Mouse (Mus musculus) lung, postnatal 14 days (tissue): ENCODE measurements around the gene Rex1bd.
"Not testable (repeated sequence)": the region's sequence is repeated elsewhere in the genome, so short reads cannot be mapped to it uniquely, and the experiment has no call there.

Experiments used
- DNase-seq: peaks from one replicate; pipeline ENCODE4 v3.0.0; 2021

The Rex1bd gene

GRCm38 (mm10) chr8:70528182-70528797 is 21.7 kb upstream of the Rex1bd start:
- no peak for DNase-seq

DNA sequence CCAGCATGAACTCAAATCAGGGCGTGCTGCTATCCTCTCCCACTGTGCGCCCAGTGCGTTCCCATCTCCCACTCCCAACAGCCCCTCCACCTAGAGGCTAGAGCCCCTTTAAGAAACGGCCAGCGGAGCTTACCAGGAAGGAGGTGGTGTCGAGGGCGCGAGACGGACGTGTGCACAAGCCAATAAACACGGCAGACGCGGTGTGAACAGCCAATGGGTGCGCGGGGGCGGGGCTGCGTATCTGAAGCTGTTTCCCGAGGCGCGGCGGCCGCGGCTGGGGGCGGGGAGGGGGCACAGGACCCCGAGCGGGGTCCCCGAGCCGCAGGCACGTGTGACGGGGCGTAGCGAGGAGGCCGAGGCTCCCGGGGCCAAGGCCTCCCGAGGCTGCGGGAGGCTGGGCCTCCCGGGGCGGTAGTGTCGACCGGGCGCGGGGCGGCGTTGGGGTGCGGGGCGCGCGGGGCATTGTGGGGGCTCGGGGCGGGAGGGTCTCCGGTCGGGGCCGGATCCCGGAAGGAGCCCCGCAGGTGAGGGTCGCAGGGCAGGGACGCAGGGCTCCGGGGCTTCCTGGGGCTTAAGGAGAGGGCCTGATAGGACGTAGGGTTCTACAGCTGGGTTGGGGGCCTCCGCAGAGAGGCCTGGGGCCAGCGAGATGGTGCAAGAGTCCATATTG is 21.1 kb upstream of the Rex1bd start, which contains the start of the genes Fkbp8 and Kxd1:
TSS of gene Fkbp8 (plus strand) at position 213 of the 670 bp plus-strand sequence.
TSS of gene Kxd1 (minus strand) at position 445 of the 670 bp plus-strand sequence.
- DNase-seq = peak; percentile 99

DNA sequence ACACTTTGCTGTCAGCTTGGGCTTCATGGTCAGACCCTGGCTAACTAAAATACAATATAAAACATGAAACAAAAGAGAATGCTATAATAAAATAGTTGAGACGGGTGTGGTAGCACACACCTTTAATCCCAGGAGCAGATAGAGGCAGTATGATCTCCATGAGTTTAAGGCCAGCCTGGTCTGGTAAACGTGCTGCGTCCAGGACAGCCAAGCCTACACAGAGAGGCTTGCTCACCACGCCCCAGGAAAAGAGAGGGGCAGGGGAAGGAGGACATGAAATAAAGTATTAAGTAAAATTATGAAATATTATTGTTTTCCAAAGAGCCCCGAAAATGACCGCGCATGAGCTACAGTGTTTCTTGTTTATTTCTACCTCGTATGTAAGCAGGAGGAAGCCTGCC is 20.6 kb upstream of the Rex1bd start:
- no peak for DNase-seq

GRCm38 (mm10) chr8:70522592-70523403 is 16.2 kb upstream of the Rex1bd start:
- peak; percentile 96 for DNase-seq

DNA sequence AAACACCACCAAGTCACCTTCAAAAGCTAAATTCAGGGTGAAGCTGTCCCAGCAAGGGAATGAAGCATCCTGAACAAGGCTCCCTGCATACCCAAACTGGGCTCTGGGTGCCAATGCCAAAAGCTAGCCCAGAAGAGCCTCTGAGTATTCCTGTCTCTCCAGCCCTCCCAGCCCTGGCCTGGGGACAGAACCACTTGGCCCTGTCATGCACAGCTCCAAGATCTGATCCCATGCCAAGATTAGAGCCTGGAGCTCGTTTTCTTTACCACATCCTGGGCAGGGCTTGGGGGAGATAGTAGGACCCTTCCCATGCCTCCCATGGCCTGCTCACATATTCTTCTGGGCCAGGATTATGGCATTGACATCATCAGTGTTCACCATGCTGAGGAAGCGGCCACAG is 13.1 kb upstream of the Rex1bd start:
- no peak for DNase-seq

DNA sequence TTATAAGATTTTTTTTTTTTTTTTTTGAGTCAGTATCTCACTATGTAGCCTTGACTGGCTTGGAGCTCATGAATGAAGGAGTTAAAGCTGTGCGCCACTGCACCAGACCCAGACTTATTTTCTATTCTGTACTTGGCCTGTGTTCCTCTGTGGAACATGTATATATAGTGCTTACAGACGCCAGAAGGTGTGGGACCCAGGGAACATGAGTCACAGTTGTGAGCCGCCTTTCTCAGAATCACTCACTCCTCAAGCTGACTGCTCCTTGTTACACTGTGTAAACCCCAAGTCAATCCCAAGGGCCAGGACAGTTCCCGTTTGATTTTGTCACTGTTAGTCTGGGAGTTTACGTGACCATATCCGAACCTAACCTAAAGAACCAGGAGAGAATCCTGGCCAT is 12.5 kb upstream of the Rex1bd start:
- no peak for DNase-seq

GRCm38 (mm10) chr8:70517940-70518643 is 11.5 kb upstream of the Rex1bd start:
- DNase-seq = no peak

DNA sequence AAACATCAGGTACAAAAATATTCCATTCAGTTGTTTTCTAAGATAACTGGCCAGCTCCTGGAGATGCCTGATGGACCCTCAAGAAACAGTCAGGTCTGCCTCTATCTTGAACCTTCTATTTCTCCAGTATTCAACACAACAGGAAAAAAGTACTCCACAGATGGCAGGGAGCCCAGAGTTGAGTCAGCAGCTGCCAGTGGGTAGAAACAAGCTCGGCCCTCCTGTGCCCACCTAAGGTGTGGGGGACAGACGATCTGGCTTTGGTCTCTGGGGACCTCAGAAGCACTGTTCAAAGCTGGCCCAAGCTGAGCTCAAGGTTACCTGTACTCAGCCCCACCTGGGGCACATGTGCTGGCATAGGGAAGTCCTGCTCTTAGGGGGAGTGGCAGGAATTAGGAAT is 6.9 kb upstream of the Rex1bd start:
- no peak for DNase-seq

DNA sequence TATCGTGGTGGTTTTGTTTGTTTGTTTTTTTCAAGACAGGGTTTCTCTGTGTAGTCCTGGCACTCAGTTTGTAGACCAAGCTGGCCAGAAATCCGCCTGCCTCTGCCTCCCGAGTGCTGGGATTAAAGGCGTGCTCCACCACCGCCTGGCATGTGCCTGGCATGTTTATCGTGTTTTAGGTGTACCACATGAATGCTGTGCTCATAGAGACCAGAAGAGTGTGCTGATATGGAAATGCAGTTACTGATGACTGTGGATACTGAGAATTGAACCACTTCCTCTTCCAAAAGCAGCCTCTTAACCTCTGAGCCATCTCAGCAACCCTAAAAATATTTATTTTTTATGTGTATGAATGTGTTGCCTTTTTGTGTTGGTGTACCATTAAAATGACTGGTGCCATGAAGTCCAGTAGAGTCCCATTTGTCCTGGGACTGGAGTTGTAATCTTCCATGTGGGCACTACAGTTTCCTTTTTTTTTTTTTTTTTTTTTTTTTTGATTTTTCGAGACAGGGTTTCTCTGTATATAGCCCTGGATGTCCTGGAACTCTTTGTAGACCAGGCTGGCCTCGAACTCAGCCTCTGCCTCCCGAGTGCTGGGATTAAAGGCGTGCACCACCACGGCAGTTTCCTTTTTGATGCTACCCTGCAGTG is 5.8 kb upstream of the Rex1bd start:
- no peak for DNase-seq

DNA sequence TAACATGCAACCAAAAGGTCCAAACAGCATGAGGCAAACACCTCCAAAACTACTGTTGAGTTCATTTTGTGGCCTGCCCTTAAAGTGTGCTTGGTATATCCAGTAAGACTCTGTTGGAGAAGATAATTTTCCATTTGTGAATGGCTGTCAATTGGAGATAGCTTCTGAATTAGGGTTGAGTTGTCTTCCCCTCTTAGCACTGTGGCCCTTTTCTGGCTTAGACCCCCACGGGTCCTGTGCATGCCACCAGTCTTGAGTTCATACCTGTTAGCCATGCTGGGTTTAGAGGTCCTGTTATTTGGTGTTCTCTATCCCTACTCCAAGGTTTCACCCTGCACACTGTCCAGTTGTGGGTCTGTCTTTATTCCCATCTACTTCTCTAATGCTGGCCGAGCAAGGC is 5.2 kb upstream of the Rex1bd start:
- no peak for DNase-seq

GRCm38 (mm10) chr8:70511174-70511573 is 4.6 kb upstream of the Rex1bd start:
- DNase-seq = not testable (repeated sequence)

- DNase-seq = peak; percentile 97
Observed at GRCm38 (mm10) chr8:70510228-70510915, 3.8 kb upstream of the Rex1bd start, which contains the start of gene Uba52. TSS of gene Uba52 (minus strand) at chr8:70510801.

- DNase-seq = no peak
Observed at GRCm38 (mm10) chr8:70509281-70509952, 2.9 kb upstream of the Rex1bd start.

- no peak for DNase-seq
Observed at GRCm38 (mm10) chr8:70507027-70507393, 458 bp upstream of the Rex1bd start.

GRCm38 (mm10) chr8:70505698-70506327 is 739 bp downstream of the Rex1bd start:
- no peak for DNase-seq

GRCm38 (mm10) chr8:70504851-70505250 is 1.7 kb downstream of the Rex1bd start:
- peak; percentile 90 for DNase-seq

DNA sequence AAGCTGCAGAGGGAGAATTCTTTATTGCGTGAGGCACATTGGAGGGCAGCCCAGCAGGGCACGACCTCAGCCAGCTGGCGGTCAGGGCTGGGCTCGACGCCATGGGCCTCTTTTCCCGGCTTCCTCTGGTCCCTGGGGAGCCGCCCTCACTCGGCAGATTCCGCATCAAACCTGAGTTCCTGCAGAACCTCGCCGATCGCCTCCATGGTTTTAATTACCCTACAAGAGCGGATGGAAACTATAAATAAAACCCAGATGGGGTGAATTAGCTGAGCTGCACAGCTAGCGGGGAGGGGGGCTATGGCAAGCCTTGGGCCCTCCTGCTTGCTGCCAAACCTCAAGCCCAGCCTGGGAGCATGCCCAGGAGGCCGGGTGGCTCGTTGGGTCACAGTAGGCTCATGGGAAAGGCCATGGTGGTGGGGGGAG is 2.2 kb downstream of the Rex1bd start:
- DNase-seq = peak; percentile 71

GRCm38 (mm10) chr8:70503062-70503750 is 3.3 kb downstream of the Rex1bd start:
- peak; percentile 75 for DNase-seq

DNA sequence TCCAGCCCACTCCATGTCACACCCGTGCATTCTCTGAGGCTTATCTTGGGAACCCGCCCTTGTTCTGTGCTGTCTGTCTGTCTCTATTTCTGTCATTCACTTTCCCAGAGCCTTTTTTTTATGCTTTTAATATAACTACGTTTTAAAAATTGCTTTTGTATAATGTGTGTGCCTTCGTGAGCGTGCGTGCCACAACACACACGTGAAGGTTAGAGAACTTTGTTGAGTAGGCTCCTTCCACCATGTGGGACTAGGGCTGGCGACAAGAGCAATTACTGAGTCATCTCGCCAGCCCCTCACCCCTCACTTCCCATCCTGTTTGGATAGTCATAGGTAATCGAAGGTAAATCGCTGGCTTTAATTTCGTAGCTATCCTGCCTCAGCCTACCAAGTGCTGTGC is 4.0 kb downstream of the Rex1bd start:
- DNase-seq = no peak
